Mouse (Mus musculus): ENCODE data around the gene Abcf3. TPM values are rescaled to one million over a fixed set of nuclear protein-coding genes. Genes with fewer than 3 reads are reported as not detected.

The Abcf3 gene
- polyA plus RNA-seq, 1 experiment from 2014 or later: 80.9 TPM

- peak; percentile 17; the same call in 1 of the 2 replicates for ATAC-seq
- Histone ChIP-seq H3K4me3 (ENCODE audit: low read depth, low read length) (peak overlapping the region; percentile 95), H3K27me3 (ENCODE audit: control insufficient read depth, insufficient read depth, low read depth, low read length) (no peaks in the 10 kb centered on the region), H3K9me3 (replicated peaks; ENCODE audit: control insufficient read depth, low read length, poor library complexity, severe bottlenecking) (no peaks in the 10 kb centered on the region), H3K4me2 (ENCODE audit: low read length) (peak overlapping the region; percentile 85), H3K9ac (ENCODE audit: low read depth, low read length) (peak overlapping the region; percentile 98), H3K36me3 (ENCODE audit: control insufficient read depth, insufficient read depth, low read length) (no peaks in the 10 kb centered on the region), H3K4me1 (ENCODE audit: control insufficient read depth, insufficient read depth, low read length) (peaks cover 26% of the 10 kb centered on the region), H3K27ac (ENCODE audit: low read length) (peak overlapping the region; percentile 93)
- WGBS: 0% methylated on average over 6 of the region's 6 CpGs
Observed at GRCm38 (mm10) chr16:20517701-20518374, 30.5 kb upstream of the Abcf3 start.

DNA sequence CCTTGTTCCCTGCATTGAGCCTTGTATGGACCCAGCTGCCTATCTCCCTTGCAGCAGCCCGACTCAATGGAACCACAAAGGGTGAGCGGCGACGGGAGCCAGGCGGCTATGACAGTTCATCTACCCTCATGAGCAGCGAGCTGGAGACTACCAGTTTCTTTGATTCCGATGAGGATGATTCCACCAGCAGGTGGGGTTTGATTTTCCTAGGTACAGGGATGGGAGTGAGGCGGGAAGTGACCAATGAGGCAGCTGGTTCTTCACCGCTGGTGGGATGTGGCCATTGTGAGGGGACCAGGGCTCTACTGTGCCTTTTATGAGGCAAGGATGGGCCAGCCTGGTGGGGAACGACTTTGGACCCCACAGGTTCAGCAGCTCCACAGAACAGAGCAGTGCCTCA is 24.5 kb upstream of the Abcf3 start:
- Histone ChIP-seq H3K27ac (ENCODE audit: low read length) (no peak overlapping the region), H3K27me3 (ENCODE audit: control insufficient read depth, insufficient read depth, low read depth, low read length) (no peaks in the 10 kb centered on the region), H3K9ac (ENCODE audit: low read depth, low read length) (no peak overlapping the region), H3K4me2 (ENCODE audit: low read length) (no peak overlapping the region), H3K4me1 (ENCODE audit: control insufficient read depth, insufficient read depth, low read length) (peaks cover 10% of the 10 kb centered on the region), H3K36me3 (ENCODE audit: control insufficient read depth, insufficient read depth, low read length) (peaks cover 47% of the 10 kb centered on the region), H3K9me3 (replicated peaks; ENCODE audit: control insufficient read depth, low read length, poor library complexity, severe bottlenecking) (no peaks in the 10 kb centered on the region), H3K4me3 (ENCODE audit: low read depth, low read length) (no peak overlapping the region)
- ATAC-seq: no peak
- 85% methylated on average over 10 of the region's 10 CpGs for WGBS

- Histone ChIP-seq H3K4me3 (ENCODE audit: low read depth, low read length) (no peak overlapping the region), H3K27me3 (ENCODE audit: control insufficient read depth, insufficient read depth, low read depth, low read length) (no peaks in the 10 kb centered on the region), H3K9ac (ENCODE audit: low read depth, low read length) (no peak overlapping the region), H3K27ac (ENCODE audit: low read length) (no peak overlapping the region), H3K4me1 (ENCODE audit: control insufficient read depth, insufficient read depth, low read length) (no peaks in the 10 kb centered on the region), H3K9me3 (replicated peaks; ENCODE audit: control insufficient read depth, low read length, poor library complexity, severe bottlenecking) (no peaks in the 10 kb centered on the region), H3K36me3 (ENCODE audit: control insufficient read depth, insufficient read depth, low read length) (peaks cover 64% of the 10 kb centered on the region), H3K4me2 (ENCODE audit: low read length) (no peak overlapping the region)
- 91% methylated on average over 5 of the region's 5 CpGs for WGBS
- no peak for ATAC-seq
Observed at GRCm38 (mm10) chr16:20528779-20529178, 19.6 kb upstream of the Abcf3 start.

DNA sequence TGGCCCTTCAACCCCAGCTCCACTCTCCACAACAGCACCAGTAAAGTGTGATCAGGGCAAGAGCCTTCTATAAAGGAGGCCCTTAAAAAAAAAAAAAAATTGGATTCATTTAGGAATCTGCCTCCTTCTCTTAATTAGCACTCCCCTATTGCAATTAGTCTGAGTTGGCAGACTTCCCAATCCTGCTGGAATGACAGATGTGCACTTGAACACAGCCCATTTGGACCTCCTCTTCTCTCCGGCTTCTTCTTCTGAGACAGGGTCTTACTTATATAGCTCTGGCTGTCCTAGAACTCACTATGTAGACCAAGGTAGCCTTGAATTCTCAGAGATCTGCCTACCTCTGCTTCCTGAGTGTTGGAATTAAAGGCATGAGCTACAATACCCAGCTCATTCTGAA is 19.0 kb upstream of the Abcf3 start:
- peaks cover 58% of the 10 kb centered on the region for H3K36me3 ChIP-seq (ENCODE audit: control insufficient read depth, insufficient read depth, low read length)
- H3K9me3 ChIP-seq (replicated peaks; ENCODE audit: control insufficient read depth, low read length, poor library complexity, severe bottlenecking): no peaks in the 10 kb centered on the region
- no peak overlapping the region for H3K4me2 ChIP-seq (ENCODE audit: low read length)
- ATAC-seq: no peak
- no peaks in the 10 kb centered on the region for H3K4me1 ChIP-seq (ENCODE audit: control insufficient read depth, insufficient read depth, low read length)
- no peaks in the 10 kb centered on the region for H3K27me3 ChIP-seq (ENCODE audit: control insufficient read depth, insufficient read depth, low read depth, low read length)
- H3K4me3 ChIP-seq (ENCODE audit: low read depth, low read length): no peak overlapping the region
- H3K27ac ChIP-seq (ENCODE audit: low read length): no peak overlapping the region
- 56% methylated on average over 1 of the region's 1 CpGs for WGBS
- no peak overlapping the region for H3K9ac ChIP-seq (ENCODE audit: low read depth, low read length)

DNA sequence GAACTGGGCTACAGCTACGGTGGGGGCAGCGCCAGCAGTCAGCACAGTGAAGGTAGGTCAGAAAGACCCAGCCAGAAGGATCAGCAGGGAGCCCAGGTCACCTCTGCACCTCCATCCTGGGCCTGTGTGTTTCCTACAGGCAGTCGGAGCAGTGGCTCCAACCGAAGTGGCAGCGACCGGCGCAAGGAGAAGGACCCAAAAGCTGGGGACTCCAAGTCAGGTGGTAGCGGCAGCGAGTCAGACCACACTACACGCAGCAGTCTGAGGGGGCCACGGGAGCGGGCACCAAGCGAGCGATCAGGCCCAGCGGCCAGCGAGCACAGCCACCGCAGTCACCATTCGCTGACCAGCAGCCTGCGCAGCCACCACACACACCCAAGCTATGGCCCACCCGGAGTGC is 17.4 kb upstream of the Abcf3 start:
- Histone ChIP-seq H3K27ac (ENCODE audit: low read length) (no peak overlapping the region), H3K9me3 (replicated peaks; ENCODE audit: control insufficient read depth, low read length, poor library complexity, severe bottlenecking) (no peaks in the 10 kb centered on the region), H3K4me1 (ENCODE audit: control insufficient read depth, insufficient read depth, low read length) (no peaks in the 10 kb centered on the region), H3K9ac (ENCODE audit: low read depth, low read length) (no peak overlapping the region), H3K4me3 (ENCODE audit: low read depth, low read length) (no peak overlapping the region), H3K36me3 (ENCODE audit: control insufficient read depth, insufficient read depth, low read length) (peaks cover 50% of the 10 kb centered on the region), H3K4me2 (ENCODE audit: low read length) (no peak overlapping the region), H3K27me3 (ENCODE audit: control insufficient read depth, insufficient read depth, low read depth, low read length) (no peaks in the 10 kb centered on the region)
- no peak for ATAC-seq
- WGBS: 95% methylated on average over 19 of the region's 20 CpGs

- H3K9me3 ChIP-seq (replicated peaks; ENCODE audit: control insufficient read depth, low read length, poor library complexity, severe bottlenecking): no peaks in the 10 kb centered on the region
- peaks cover 22% of the 10 kb centered on the region for H3K36me3 ChIP-seq (ENCODE audit: control insufficient read depth, insufficient read depth, low read length)
- H3K4me2 ChIP-seq (ENCODE audit: low read length): peak overlapping the region; percentile 7; the same call in 1 of the 2 replicates
- no peak overlapping the region for H3K4me3 ChIP-seq (ENCODE audit: low read depth, low read length)
- WGBS: 46% methylated on average over 10 of the region's 10 CpGs
- H3K27me3 ChIP-seq (ENCODE audit: control insufficient read depth, insufficient read depth, low read depth, low read length): no peaks in the 10 kb centered on the region
- no peak overlapping the region for H3K27ac ChIP-seq (ENCODE audit: low read length)
- H3K4me1 ChIP-seq (ENCODE audit: control insufficient read depth, insufficient read depth, low read length): peaks cover 25% of the 10 kb centered on the region
- ATAC-seq: no peak
- no peak overlapping the region for H3K9ac ChIP-seq (ENCODE audit: low read depth, low read length)
Observed at GRCm38 (mm10) chr16:20534617-20535295, 13.6 kb upstream of the Abcf3 start.

- H3K4me1 ChIP-seq (ENCODE audit: control insufficient read depth, insufficient read depth, low read length): peaks cover 25% of the 10 kb centered on the region
- no peaks in the 10 kb centered on the region for H3K27me3 ChIP-seq (ENCODE audit: control insufficient read depth, insufficient read depth, low read depth, low read length)
- H3K9me3 ChIP-seq (replicated peaks; ENCODE audit: control insufficient read depth, low read length, poor library complexity, severe bottlenecking): no peaks in the 10 kb centered on the region
- H3K27ac ChIP-seq (ENCODE audit: low read length): peak within 1 kb of the TSS; percentile 90
- under 1% methylated on average over 52 of the region's 52 CpGs for WGBS
- H3K9ac ChIP-seq (ENCODE audit: low read depth, low read length): peak within 1 kb of the TSS; percentile 99
- H3K4me2 ChIP-seq (ENCODE audit: low read length): peak within 1 kb of the TSS; percentile 81
- H3K4me3 ChIP-seq (ENCODE audit: low read depth, low read length): peak within 1 kb of the TSS; percentile 88
- peaks cover 28% of the 10 kb centered on the region for H3K36me3 ChIP-seq (ENCODE audit: control insufficient read depth, insufficient read depth, low read length)
- ATAC-seq: peak; percentile 99
Observed at GRCm38 (mm10) chr16:20535296-20536080, 12.9 kb upstream of the Abcf3 start, which contains the start of gene Ap2m1. Gene Ap2m1, plus strand, starts transcription at chr16:20535478.

DNA sequence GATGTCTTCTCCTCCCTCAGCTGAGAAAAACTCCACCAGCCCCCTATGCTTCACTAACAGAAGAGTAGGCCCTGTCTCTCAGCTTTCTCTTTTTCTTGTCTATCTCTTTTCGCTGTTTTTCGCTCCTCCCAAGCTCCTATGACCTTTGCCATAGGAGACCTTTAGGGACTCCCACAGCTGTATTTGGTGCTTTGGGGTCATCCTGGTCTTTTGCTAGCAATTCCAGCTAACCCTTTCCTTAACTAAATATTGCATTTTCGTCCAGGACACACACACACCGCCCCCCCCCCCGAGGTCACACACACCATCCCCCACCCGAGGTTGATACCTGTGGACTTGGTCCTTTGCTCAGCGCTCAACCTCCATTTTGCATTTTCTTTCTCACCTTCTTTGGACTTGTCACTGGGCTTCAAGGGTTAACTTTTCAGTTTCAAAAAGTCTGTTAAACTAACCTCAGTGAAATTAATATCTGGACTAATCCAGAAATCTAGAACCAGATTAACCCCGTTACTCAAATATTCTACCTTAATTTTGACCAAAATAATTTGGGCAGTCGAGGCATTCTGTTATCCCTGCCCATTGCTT is 12.2 kb upstream of the Abcf3 start:
- peak overlapping the region; percentile 88 for H3K4me3 ChIP-seq (ENCODE audit: low read depth, low read length)
- H3K27me3 ChIP-seq (ENCODE audit: control insufficient read depth, insufficient read depth, low read depth, low read length): no peaks in the 10 kb centered on the region
- WGBS: 36% methylated on average over 9 of the region's 9 CpGs
- no peak for ATAC-seq
- no peak overlapping the region for H3K27ac ChIP-seq (ENCODE audit: low read length)
- peaks cover 29% of the 10 kb centered on the region for H3K36me3 ChIP-seq (ENCODE audit: control insufficient read depth, insufficient read depth, low read length)
- H3K4me1 ChIP-seq (ENCODE audit: control insufficient read depth, insufficient read depth, low read length): peaks cover 25% of the 10 kb centered on the region
- no peaks in the 10 kb centered on the region for H3K9me3 ChIP-seq (replicated peaks; ENCODE audit: control insufficient read depth, low read length, poor library complexity, severe bottlenecking)
- H3K4me2 ChIP-seq (ENCODE audit: low read length): peak overlapping the region; percentile 81
- peak overlapping the region; percentile 99 for H3K9ac ChIP-seq (ENCODE audit: low read depth, low read length)
